Mouse (Mus musculus) urinary bladder, adult 18-20 months (tissue): ENCODE results near the gene Ncln.

Experiments used
- DNase-seq, 2 experiments: peaks; one replicate each; pipeline ENCODE4 v3.0.0; 2022; ENCODE audit warnings: low spot score in 2 of 2, mixed read lengths in 2 of 2

The Ncln gene

DNA sequence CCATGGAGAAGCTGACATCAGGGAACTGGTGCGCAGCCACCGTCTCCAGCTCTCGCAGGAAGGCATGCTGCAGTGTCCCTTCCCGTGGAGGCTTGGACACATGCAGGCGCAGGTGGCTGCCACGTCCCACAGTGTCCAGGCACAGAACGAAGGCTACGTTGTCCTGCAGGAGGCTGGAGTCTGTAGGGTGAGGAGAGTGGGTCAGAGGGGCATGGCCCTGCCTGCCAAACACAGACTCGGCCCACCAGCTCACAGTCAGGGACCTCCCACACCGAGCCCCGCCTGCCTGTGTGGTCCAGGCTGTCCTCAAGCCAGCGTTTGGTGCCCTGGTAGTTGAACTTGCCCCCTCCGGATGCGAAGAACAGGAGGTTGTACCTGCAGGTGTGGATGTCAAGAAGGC is 6.3 kb downstream of the Ncln start:
- no peak for DNase-seq

DNA sequence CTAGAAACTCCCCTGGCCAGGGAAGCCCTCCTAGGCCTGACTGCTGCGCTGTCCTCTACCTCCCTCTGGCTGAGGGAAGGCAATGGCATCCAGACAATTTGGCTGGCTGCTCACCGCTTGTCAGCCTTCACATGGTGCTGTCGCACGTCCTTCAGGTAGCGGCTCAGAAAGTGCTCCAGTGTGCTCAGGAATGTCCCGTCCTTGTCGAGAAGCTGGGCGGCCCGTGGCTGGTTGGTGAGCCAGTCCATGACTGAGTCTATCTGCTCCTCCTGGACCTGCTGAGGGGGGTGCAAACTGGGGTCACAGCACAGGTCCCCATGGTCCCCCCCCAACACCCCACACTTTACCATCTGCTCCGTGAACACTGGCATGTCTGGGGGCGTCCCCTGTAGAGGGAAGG is 8.1 kb downstream of the Ncln start:
- no peak for DNase-seq

DNA sequence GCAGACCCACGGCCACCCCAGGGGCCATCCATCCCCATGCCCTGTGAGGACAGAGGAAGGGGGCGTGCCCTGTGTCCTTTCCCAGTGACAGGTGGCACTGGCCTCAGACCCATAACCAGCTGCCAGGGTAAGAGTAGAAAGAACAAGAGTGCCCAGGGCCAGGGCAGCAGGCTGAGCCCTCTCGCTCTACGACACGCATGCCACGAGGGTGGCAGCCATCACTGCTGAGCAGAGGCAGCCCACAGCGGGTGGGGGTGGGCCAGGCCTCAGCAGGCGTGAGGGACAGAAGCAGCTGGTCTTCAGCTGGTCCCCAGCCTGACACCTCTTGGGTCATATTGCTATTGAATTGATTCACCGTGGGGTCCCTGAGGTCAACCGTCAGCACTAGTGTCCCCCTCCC is 9.7 kb downstream of the Ncln start:
- no peak for DNase-seq

DNA sequence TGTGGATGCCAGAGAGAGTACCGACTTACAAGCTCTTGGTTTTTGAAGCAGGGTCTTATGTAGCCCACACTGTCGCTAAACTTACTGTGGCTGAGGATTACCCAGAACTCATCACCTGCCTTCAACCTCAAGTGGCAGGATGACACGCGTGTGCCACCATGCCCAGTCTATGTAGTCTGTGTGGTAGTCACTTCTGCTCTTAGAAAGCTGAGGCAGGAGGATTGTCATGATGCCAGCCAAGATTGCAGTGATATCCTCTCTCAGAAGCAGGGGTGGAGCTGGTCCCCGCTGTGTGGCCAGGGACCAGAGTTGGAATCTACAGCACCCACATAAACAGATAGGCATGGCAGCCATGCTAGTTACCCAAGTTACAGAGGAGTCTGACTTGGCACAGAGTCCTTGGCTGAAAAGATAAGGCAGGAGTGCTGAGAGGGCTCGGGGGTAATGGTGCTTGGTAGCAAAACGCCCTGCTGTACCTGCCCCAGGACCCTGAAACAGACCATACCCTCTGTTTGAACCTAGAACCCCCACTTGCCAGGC is 10.6 kb downstream of the Ncln start:
- DNase-seq = no peak

DNA sequence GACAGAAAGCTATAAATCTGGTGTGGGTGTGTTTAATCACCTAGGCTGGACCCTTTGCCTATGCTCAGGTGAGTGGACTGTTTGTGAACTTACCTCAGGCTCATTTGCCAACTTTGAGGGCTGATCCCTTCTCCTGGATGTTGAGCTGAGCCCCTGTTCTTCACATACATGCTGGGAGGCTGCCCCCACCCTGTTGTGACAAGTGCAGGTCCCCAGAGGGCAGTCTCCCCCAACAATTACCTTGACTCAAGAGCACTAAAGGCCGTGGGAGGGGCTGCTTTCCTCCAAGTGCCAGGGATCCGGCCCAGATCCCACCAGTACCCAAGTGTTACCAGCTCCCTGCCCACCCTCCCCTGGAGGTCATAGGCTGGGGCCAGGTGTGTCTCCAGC is 11.1 kb downstream of the Ncln start:
- no peak for DNase-seq

DNA sequence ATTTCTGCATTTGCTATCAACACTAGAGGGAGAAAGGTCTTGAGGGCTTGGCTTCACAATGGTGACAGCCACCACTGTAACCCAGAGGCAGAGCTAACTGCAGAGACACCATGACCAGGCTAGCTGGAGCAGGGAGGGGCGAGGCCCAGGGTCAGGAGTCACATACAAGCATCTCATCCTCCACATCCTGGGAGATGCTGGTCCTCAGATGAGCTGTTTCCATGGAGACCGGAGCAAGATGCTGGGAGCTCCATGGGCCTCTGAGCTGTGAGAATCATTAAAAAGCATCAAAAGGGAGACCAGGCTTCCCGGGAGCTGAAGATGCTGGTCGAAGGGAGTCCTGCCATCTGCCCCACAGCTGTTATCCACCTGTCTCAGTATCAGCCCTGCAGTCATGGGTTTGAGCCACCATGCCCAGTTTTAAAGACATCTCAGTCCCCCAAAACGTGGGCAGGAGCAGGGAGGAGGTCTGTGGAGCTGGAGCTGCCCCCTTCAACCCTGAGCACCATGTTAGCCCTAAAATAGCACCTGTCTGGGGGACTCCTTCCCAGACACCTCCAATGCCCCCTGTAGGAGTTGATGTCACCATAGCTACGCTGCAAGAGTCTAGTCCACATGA is 11.6 kb downstream of the Ncln start:
- no peak for DNase-seq

DNA sequence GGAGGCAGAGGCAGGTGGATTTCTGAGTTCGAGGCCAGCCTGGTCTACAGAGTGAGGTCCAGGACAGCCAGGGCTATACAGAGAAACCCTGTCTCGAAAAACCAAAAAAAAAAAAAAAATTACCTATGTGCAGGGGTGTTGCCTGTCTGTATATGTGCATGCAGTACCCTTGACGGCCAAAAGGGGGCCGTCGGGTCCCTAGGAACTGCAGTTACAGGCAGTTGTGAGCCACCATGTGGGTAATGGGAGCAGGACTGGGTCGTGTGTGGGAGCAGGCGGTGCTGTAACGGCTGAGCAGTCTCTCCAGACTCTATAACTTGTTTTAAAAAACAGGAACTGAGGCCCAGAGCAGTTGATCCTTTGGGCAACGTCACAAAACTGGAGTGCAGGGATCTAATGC is 12.2 kb downstream of the Ncln start:
- DNase-seq = no peak

DNA sequence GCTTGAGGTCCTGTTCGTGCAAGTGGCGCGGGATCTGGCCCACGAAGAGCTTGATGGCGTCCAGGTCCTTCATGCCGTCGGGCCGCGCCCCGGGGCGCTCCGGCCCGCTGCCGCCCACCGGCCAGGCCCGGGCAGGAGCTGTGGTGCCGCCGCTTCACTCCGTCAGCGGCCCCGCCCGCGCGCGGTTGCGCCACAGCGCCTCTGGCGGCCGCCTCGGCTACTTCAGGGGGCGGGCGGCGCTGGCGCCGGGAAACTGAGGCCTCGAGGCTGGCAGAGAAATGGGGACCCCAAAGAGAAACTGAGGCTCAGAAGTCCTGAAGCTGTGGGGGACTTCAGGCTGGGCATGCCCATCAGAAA is 13.7 kb downstream of the Ncln start, which contains the start of gene Celf5:
Gene Celf5, minus strand, starts transcription at position 177 of the 357 bp plus-strand sequence.
- DNase-seq = peak in 1 of 2 experiments; percentile 75

DNA sequence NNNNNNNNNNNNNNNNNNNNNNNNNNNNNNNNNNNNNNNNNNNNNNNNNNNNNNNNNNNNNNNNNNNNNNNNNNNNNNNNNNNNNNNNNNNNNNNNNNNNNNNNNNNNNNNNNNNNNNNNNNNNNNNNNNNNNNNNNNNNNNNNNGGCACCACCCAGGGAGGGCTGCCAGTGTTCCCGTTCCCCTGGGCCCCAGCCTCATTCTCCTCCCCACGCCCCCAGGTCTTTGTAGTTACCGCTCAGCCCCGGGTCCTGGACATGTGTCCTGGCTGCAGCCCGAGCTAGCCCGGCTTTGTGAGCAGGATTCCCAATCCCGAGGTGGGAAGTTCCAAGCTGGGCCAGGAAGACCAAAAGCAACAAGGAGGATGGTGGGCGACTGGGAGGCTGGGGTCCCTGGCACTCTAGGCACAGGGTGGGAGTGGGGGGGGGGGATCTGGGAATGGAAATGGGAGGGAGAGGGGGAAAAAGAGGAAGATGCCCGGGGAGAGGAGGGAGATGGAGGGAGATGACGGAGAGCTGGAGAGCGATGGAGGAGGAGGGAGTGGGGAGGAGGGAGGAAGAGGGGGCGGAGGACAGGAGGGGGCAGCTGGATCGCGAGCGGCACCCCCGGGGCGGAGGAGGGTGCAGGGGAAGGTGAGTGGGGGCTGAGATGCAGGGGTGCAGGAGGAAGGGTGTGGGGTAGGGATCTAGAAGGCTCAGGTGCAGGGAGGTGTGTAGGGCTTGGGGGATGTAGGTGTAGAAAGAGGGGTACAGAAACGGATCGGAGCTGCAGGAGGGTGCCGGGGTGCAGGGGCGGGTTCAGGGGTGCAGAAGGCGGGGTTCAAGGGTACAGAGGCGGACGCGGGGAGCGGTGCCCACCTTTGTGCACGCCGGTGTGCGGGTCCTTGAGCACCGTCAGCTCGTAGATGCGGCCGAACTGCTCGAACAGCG is 14.3 kb downstream of the Ncln start:
- no peak for DNase-seq

DNA sequence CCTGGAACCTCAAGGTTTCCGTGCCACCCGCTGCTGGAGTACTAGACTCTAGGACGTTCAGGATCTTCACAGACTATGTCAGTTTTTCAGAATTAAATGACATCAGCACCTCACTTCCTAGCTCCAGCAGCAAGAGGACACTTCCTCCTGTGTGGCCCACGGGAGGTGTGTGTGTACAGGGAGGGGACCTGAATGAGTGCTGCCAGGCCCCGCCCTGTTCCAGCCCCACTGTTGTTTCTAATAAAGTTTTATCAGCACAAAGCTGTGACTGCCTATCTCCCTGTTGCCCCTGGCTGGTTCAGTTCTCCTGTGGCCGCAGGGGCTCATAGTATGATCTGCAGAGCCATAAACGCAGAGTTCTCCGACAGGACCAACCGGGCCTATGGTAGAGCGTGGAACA is 21.7 kb downstream of the Ncln start:
- no peak for DNase-seq

DNA sequence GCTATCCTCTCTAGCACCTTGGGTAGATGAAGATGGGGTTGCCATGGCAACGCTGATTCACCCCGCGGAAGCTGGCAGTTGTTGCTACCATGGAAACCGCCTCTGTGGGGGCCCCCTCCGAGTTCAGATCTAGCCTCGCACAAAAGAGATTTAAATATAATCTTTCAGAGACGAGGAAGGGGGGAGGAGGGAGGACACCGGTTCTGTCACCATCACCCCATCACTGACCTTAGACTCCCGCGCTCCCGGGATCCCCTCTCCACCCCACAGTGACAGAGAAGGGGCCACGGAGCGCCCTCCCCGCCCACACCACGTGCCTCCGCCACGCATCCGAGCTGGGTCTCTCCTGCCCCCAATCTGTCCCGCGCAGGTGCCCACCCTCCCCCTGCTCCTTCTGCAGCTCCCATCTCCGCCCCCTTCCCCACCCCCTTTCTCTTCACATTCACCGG is 23.2 kb downstream of the Ncln start:
- DNase-seq = no peak

DNA sequence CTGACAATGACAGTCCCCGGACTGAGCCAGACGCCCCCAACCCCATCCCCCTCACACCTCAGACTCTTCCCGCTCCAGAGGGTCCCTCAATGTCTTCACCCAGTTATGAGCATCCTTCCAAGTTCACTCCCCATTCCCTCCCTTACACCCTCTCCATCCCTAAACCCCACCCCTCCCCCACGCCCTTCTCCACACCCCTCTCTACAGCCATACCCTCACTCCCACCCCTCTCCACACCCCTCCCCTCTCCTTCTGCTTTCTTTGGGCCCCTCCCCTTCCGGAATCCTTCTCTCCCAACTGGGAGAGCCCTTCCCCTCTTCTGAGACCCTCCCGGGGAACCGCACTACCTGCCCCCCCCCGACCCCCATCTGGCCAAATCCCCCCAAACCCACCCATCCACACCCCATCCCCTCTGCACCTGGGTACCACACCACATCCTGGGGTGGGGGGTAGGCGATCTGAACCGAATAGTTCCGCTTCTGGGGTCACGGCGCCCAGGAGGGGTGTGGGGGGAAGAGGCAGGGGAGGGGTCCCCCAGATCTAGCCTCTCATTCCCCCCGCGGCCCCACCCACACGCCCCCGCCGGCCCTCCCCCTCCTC is 23.7 kb downstream of the Ncln start:
- DNase-seq = no peak

DNA sequence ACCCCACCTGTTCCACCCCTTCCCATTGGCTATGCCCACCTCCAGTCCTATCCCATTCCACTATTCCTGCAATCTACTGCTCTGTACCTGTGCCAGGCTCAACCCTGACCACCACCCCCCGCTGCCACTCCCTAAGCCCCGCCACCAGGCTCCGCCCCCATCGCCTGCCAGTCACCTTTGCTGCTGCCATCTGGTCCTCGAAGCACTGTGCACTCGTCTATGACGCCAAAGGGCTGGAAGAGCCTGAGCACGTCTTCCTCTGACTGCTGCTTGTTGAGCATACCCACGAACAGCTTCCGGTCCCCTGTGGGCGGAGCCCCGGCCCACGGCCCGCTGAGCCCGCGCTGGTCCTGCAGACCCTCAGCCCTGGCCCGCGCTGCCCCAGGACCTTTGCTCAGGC is 25.7 kb downstream of the Ncln start:
- no peak for DNase-seq

DNA sequence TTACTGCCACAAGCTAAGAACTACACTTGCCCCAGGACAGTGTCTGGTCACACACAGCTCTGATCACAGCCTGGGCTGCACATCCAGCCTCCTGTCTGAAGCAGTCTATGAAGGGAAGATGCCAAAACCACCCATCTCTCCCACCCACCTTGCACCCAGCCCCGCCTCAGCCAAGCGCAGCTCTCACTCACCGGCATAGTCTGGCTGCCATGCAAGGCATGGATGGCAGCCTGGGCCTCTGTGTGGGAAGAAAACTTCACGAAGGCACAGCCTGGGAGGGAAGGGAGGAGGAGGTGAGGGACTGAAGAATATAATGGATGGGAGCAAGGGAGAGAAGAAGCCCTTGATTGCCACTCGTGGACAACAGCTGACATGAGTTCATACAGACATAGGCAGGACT is 26.9 kb downstream of the Ncln start:
- no peak for DNase-seq

DNA sequence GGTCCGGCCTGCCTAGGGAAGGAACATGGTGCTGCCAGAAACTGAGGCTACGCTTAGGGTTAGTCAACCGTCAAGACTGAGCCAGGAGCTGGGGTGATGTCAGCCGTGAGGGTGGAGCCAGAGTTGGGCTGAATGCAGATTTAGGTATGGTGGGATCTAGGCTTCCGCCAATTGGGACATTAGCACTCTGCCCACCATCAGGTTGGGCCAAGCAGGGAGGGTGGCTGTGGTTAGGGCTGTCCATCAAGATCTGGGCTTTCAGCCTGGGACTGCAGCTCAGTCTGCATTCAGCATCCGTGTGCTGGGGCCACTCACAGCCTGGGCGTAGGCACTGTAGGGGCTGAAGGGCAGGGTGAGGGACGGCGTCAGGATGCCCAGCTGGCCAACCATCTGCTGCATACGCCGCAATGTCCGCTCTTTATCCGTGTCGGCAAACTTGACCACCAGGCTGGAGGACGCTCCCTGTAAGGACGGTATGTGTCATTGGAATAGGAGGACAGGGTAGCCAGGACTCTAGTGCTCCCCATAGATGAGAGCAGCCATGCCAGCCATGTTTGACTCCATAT is 28.4 kb downstream of the Ncln start:
- no peak for DNase-seq

DNA sequence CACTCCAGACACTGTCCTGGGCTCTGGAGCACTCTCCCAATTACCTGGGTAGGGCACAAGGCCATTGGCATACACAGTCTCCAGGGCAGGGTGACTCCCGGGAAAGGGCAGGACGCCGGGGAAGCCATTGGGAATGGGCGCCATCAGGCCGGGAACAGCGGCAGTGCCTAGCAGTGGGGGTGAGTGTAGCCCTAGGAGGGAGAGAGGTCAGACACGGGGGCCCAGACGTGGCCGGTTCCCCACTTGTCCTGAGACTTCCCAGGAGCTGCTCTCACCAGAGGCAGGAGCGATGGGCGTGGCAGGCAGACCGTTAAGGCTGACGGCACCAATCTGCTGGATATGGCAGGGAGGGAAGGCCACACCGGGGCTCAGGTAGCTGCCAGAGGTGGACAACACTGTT is 29.3 kb downstream of the Ncln start:
- DNase-seq = no peak

DNA sequence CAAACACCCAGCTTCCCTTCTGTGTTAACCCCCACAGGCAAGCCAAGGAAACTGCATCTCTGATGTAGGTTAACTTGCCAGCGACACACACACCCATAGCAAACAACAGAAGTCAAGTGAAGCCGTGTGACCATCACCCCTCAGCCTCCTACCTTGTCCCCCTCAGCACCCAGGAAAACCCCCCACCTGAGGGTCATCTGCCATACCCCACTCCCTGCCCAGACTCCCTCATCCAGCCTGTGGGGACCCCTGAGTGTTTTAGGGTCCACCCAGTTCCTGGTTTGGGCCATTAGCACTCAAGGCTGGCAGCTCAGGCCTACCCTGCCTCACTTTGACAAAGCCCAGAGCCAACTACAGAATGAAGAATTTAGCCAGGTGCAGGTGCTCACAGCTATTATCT is 30.1 kb downstream of the Ncln start:
- DNase-seq = no peak

DNA sequence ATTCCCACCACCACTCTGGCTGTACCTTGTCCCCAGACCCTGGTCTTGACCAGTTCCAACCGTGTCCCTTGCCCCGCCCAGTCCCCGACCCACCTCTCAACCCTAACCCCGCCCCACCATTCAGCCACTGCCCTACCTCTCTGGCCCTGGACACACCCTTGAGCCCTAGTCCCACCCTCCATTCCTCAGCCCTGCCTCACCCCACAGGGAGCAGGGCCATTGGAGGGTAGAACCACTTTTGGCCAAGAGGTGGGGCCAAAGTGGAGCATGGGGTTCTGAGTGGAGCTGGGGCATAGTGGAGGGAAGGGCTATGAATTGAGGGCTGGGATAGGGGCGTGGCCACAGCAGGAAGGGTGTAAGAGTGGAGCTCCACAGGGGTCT is 30.9 kb downstream of the Ncln start:
- DNase-seq = no peak

DNA sequence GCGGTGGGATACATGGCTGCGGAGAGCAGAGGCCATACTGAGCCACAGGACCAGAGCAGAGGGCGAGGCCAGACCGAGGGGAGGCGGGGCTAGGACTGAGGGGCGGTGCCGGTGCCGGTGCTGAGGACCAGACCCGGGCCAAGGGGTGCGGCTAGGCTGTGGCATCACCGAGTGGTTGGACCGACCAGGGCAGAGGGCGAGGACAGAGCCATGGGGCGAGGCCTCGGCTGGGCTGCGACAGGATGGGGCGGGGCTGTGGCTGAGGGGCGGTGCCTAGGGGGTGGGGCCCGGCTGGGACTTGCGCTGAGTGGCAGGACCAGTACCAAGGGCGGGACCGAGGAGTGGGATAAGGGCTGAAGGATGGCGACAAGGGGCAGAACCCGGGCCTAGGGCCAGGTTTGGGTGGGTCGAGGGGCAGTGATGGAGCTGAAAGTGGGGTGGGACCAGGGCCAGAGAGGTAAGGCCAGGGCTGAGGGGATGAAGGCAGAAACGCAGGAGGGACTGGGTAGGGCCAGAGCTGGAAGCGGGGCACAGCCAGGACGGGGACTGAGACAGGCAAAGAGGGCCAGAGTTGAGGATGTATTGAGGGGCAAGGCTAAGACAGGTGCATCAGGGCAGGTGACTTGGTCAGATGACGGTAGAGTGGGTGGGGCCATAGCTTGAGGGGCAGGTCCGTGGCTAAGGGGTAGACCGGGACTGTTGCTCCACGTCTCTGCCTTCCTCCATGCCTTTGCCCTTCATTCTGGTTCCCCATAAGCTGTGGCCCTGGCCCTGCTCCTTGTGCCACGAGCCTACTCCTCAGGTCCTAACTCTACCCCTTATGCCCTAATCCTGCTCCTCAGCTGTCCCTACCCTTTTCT is 31.6 kb downstream of the Ncln start:
- DNase-seq = peak in 1 of 2 experiments; percentile 27

DNA sequence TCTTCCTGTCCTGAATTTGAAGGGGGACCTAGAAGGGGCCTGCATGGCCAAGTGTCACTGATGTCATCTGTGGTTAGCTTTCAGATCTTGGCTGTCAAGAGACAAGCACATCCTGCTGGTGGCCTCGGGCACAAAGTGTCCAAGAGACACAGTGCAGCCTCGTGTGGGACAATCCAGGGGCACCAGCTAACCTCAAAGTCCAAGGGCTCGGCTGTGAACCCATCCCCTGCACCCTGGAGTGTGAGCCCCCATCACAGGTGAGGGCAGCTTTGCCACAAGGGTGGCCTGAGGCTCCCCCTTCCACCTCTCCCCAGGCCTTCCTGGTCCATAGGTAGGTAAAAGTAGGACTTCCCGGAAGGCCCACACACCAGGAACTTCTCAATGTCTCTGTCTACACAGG is 32.7 kb downstream of the Ncln start:
- no peak for DNase-seq

DNA sequence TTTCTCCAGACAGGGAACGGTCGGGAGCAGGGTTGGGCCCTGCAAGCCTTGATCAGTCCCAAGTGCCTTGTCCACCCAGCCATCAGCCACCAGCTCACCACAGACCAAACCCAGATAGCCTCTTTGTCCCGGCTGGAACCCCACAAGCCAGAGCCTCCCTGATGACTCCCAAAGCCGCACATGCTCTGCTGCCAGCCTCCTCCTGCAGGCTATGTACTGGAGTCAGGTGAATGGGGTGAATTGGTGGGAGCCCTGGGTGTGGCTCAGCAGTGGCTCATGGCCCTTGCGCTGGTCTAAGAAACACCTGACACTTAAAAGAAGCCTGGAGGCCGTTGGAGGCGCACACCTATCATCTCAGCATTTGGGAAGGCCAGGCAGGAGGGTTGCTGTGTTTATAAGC is 33.3 kb downstream of the Ncln start:
- DNase-seq = no peak
